Mouse (Mus musculus) layer of hippocampus, adult 18-20 months (tissue): Measurements from ENCODE around the gene Ppp3ca. TPM values are rescaled to one million over a fixed set of nuclear protein-coding genes. Genes with fewer than 3 reads are reported as not detected.

Experiments used
- DNase-seq, 2 experiments: peaks; one replicate each; pipeline ENCODE4 v3.0.0; 2022; ENCODE audit warnings: low spot score in 2 of 2
- microRNA-seq, 2 experiments: library from miRNA; unstranded; fragments of <30 nt; microRNA quantifications; one replicate each; pipeline ENCODE4 v1.2.0; 2021
- total RNA-seq, 2 experiments: library from RNA; stranded (reverse); gene quantifications; 2 replicates each; pipeline ENCODE4 v1.2.3; 2021

Gene Ppp3ca
- total RNA-seq, 2 experiments from 2014 or later, result 1,235 to 1,382 TPM

DNA sequence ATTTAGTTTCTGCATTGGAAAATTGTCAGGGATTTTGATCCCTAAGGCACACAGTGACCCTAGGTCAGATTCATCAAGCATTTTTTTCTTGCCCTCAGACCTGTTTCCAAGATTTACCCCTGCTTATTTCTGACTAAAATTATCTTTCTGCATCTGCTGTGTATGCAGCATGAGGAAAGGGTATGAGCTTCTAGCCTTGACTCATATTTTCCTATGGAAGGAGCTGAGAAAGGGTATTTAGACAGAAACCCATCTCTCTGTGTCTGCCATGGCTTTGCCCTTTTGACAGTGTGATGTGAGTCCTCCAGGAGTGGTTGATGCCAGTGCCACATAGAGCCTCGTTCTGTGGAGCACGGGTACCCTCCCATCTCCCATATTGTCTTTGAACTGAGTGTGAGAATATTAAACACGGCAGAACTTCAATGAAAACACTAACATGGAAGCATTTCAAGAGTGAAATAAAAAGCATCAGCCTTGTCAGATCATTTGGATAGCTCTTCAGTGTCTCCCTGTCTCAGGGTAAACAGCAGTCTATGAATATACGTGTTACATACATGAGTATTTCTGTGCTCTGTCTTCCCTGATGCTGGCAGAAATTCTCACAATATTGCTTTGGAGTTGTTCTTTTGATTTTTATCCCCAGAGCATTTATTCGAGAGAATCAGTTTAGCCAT is 311.1 kb downstream of the Ppp3ca start:
- no peak for DNase-seq

DNA sequence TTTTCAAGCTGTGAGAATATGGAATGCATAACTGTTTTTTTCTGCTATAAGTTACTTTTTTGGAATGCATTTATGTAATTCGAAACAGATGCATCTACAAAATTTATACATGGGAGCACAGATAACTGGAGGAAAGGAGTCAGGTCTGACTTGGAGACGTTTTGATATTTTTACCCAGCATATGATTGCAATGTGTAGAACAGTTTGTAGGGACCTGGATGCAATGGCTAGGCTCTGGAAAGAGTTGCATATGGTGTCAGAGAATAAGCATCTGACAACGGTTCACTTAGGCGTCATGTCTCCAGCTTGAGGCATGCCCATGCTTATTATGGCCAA is 311.6 kb downstream of the Ppp3ca start:
- no peak for DNase-seq

DNA sequence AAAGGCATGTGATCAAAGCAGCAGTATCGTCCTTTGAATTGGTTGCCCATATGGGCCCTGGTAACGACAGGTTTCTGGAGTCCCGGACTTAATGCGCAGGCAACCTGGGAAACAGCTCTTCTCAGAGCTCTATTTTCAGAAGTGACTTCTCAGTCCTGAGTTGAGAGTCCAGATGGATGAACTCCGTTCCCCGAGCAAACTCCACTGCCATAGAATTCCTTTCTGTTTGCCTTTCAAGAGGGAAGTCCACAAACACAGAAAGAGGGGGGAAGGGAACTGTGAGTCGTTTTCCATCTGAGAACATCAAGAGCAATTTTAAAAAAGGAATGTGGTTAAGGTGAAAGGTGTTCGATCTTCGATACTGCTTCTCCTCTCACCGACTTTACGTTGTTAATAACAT is 312.1 kb downstream of the Ppp3ca start:
- DNase-seq, result no peak

DNA sequence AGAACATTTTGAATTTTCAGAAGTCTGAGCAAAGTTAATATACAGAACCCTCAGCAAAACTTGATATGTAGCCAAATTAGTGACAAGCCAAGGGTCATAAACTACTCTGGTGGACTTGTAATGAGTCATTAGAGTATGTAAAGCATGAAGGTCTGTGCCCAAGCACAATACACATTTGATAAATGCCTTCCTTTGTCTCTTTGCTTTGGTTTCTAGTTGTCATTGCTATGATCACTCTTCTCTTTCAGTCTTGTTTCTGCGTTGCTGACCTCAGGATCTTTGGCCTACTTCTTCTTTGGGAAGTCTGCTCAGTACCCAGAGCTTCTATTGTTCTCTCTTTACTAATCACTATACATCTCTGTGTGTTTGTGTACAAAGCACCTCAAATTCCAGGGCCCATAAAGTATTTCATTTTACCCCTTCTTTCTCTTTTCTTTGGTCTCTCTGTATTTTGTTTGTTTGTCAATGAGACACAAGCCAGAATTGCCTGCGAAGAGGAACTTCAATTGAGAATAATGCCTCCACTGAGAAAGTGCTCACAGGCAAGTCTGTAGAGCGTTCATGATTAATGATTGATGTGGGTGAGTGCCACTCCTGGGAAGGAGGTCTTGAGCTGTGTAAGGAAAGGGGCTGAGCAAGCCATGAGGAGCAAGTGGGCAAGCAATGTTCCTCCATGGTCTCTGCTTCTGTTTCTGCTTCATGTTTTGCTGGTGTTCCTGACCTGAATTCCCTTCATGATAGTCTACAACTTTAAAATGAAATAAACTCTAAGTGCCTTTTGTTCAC is 316.4 kb downstream of the Ppp3ca start:
- no peak for DNase-seq

Small RNA genes within 50 kb of the gene (microRNA-seq; reads per million reads assigned to microRNA genes)
- 0 reads per million in 2 experiments for gene Gm44327
